Mouse (Mus musculus) liver, embryonic 13.5 days (tissue): ENCODE data around the gene Ick. TPM values are rescaled to one million over a fixed set of nuclear protein-coding genes. Genes with fewer than 3 reads are reported as not detected.

Source experiments
- ATAC-seq: fragments of 200-750 bp; cut with Nextera tagmentation; 2 replicates; pipeline ENCODE4 v1.8.0; 2017; ENCODE audit warnings: low read depth, mild to moderate bottlenecking, moderate number of reproducible peaks, moderate library complexity
- DNase-seq: peaks from one replicate; pipeline ENCODE4 v3.0.0; 2022
- H3K27ac ChIP-seq: fragments of 300-500 bp; sonication (generic); 2 replicates; pipeline ENCODE4 v1.5.1; 2015; ENCODE audit warnings: moderate library complexity, mild to moderate bottlenecking, inconsistent platforms
- H3K27me3 ChIP-seq: fragments of 300-500 bp; sonication (generic); 2 replicates; pipeline ENCODE4 v1.6.1; 2015; ENCODE audit warnings: mild to moderate bottlenecking, inconsistent platforms
- H3K36me3 ChIP-seq: fragments of 300-500 bp; sonication (generic); 2 replicates; pipeline ENCODE4 v1.6.1; 2015; ENCODE audit warnings: mild to moderate bottlenecking, inconsistent platforms
- H3K4me1 ChIP-seq: fragments of 300-500 bp; sonication (generic); replicated peaks from 2 replicates; pipeline ENCODE4 v1.6.1; 2015; ENCODE audit warnings: inconsistent platforms
- H3K4me2 ChIP-seq: fragments of 300-500 bp; sonication (generic); 2 replicates; pipeline ENCODE4 v1.6.1; 2015; ENCODE audit warnings: inconsistent platforms, mild to moderate bottlenecking, moderate library complexity
- H3K4me3 ChIP-seq: fragments of 300-500 bp; sonication (generic); replicated peaks from 2 replicates; pipeline ENCODE4 v1.5.1; 2015; ENCODE audit warnings: mild to moderate bottlenecking, inconsistent platforms
- H3K9ac ChIP-seq: fragments of 300-500 bp; sonication (generic); 2 replicates; pipeline ENCODE4 v1.6.1; 2015; ENCODE audit warnings: mild to moderate bottlenecking, inconsistent platforms
- H3K9me3 ChIP-seq: fragments of 300-500 bp; sonication (generic); replicated peaks from 2 replicates; pipeline ENCODE4 v1.6.1; 2016; ENCODE audit warnings: inconsistent platforms
- WGBS: fragments of 180-500 bp; shearing (Covaris S2); methylation state at CpG from one replicate; pipeline ENCODE4 v1.1.7; 2015; ENCODE audit not compliant: insufficient replicate concordance; 5-methylcytosine and 5-hydroxymethylcytosine counted together
- polyA plus RNA-seq: library from polyadenylated mRNA; unstranded; fragments of >200 nt; fragmentation: Nextera tagmentation; extraction: Ambion mirVana; gene quantifications from 2 replicates; pipeline ENCODE4 v1.2.1, GENCODE M21; 2015

The Ick gene
- polyA plus RNA-seq, 1 experiment from 2014 or later: 4.7 TPM

DNA sequence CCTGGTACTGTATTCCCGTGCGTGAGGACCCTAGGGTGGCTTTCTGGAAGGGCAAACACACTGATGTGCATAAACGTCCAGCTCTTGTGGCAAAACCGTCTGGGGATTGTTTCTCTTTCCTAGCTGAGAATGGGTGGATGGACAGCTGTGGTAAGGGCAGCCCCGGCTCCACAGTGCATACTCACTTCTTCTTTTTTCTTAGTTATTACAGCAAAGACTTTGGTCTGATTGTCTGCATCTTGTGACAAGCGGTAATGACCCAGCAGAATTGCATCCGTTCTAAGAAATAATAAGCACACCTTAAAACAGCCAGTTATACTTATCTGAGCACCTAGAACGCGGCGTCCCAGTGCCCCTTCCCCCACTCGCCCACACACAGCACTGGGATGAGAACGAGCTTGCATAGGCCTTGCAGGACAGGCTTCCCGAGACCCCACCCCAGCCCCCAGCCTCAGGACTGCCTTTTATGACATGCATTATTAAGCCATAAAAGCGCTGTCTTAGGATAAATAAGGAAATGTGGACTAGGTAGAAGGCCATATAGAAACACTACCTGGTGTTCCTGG lies 23.2 kb upstream of the Ick start:
- Histone ChIP-seq H3K36me3 (peaks cover 94% of the 10 kb centered on the region), H3K4me1 (no peaks in the 10 kb centered on the region), H3K9me3 (no peaks in the 10 kb centered on the region), H3K27ac (no peak overlapping the region), H3K4me3 (no peak overlapping the region), H3K27me3 (no peaks in the 10 kb centered on the region), H3K4me2 (no peak overlapping the region), H3K9ac (no peak overlapping the region)
- 73% methylated on average over 14 of the region's 14 CpGs for WGBS
- ATAC-seq (no peak), DNase-seq (no peak)

DNA sequence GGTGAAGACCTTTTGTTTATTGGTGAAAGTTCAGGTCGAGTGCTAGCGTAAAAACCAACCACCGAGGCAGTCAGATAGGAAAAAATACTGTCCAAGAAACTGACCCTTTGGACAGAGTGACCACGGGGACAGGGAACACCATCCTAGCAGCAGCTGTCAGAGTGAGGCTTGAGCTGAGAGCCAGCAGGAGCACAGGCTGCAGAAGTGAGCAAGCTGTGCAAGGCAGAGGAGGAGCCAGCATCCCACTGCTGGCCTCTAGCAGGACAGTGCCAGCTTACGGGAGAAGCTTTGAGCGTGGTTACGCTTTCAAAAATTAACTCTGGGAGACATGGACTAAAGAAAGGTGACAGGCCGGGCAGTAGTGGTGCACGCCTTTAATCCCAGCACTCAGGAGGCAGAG lies 21.2 kb upstream of the Ick start:
- WGBS: 91% methylated on average over 9 of the region's 9 CpGs
- H3K36me3 ChIP-seq: peaks cover 95% of the 10 kb centered on the region
- no peak overlapping the region for H3K4me3 ChIP-seq
- H3K9me3 ChIP-seq: no peaks in the 10 kb centered on the region
- no peak overlapping the region for H3K27ac ChIP-seq
- H3K27me3 ChIP-seq: no peaks in the 10 kb centered on the region
- DNase-seq: no peak
- no peak overlapping the region for H3K9ac ChIP-seq
- H3K4me1 ChIP-seq: no peaks in the 10 kb centered on the region
- ATAC-seq: no peak
- H3K4me2 ChIP-seq: no peak overlapping the region

DNA sequence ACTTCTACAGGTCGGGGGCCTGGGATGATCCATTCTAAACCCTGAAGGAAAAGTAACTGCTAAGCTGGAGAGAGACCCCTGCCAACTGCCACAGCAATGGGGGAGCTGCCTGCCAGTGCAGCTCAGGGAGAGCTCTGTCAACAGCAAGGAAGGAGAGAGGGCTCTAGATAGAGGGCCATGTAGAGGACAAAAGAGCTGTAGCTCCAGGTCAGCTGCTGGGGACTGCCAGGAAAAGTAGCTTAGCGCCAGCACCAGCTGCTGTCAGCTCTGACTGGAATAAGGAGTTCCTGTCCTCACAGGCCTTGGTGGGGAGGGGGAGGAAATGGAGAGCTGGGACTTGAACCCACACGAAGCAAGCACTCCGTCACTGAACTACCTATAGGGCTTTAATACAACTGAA lies 20.5 kb upstream of the Ick start:
- Histone ChIP-seq H3K36me3 (peaks cover 97% of the 10 kb centered on the region), H3K4me1 (no peaks in the 10 kb centered on the region), H3K27me3 (no peaks in the 10 kb centered on the region), H3K27ac (no peak overlapping the region), H3K9me3 (no peaks in the 10 kb centered on the region), H3K4me2 (no peak overlapping the region), H3K4me3 (no peak overlapping the region), H3K9ac (no peak overlapping the region)
- 74% methylated on average over 4 of the region's 4 CpGs for WGBS
- DNase-seq (no peak), ATAC-seq (no peak)

DNA sequence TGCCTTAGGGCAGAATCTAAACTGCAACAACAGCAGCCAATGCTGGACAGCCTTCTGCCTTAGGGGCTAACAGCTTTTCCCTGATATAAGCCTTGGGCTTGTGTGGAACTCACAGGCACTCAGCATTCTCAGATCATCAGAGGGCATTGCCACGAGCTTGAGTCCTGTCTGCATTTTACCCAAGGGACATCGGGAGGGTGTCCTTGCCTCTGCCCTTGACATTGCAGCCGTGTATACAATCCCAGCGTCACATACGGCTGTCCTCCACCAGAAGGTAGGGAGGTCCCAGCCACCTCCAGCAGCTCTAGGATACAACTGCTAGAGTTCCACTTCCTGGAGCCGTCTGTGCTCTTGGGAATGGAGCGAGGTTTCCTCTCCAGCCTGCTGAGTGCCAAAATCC lies 20.0 kb upstream of the Ick start:
- Histone ChIP-seq H3K9ac (no peak overlapping the region), H3K4me1 (no peaks in the 10 kb centered on the region), H3K9me3 (no peaks in the 10 kb centered on the region), H3K4me3 (no peak overlapping the region), H3K27me3 (no peaks in the 10 kb centered on the region), H3K36me3 (peaks cover 97% of the 10 kb centered on the region), H3K27ac (no peak overlapping the region), H3K4me2 (no peak overlapping the region)
- WGBS: 79% methylated on average over 7 of the region's 7 CpGs
- no peak for ATAC-seq
- DNase-seq: no peak

DNA sequence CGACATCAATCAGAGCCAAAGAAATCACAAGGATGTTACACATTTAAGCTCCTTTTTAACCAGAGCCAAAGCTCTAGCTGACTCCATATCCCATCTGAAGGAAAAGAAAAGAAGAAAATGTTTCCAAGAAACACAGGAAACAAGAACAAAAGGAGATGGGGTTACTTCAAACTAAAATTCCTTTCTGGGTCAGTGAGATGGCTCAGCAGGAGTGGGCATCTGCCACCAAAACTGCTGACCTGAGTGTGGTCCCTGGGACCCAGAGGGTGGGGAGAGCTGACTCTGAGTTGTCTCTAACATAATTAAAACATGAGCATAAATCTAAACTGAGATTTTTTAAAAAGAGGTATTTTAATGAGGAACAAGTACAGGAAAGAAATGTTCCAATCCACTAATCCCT lies 19.1 kb upstream of the Ick start:
- Histone ChIP-seq H3K9ac (no peak overlapping the region), H3K9me3 (no peaks in the 10 kb centered on the region), H3K36me3 (peaks cover 96% of the 10 kb centered on the region), H3K27ac (no peak overlapping the region), H3K4me1 (no peaks in the 10 kb centered on the region), H3K4me2 (no peak overlapping the region), H3K4me3 (no peak overlapping the region), H3K27me3 (no peaks in the 10 kb centered on the region)
- 93% methylated on average over 1 of the region's 1 CpGs for WGBS
- no peak for ATAC-seq
- DNase-seq: no peak

DNA sequence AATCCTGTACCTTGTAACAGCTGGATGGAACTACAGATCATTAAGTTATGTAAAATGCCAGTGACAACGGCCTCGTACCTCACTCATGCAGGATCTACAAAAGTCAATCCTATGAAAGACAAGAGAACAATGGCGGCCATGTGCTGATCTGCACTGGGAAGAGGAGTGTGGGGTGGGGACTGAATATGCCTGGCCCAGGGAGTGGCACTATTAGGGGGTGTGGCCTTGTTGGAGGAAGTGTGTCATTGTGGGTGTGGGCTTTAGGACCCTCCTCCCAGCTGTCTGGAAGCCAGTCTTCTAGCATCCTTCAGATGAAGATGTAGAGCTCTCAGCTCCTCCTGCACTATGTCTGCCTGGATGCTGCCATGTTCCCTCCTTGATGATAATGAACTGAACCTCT lies 18.4 kb upstream of the Ick start:
- no peak for DNase-seq
- H3K9ac ChIP-seq: no peak overlapping the region
- WGBS: 90% methylated on average over 3 of the region's 3 CpGs
- no peaks in the 10 kb centered on the region for H3K27me3 ChIP-seq
- H3K4me1 ChIP-seq: no peaks in the 10 kb centered on the region
- H3K4me2 ChIP-seq: no peak overlapping the region
- peak; percentile 37; the same call in 1 of the 2 replicates for ATAC-seq
- no peak overlapping the region for H3K4me3 ChIP-seq
- H3K36me3 ChIP-seq: peaks cover 96% of the 10 kb centered on the region
- H3K27ac ChIP-seq: no peak overlapping the region
- H3K9me3 ChIP-seq: no peaks in the 10 kb centered on the region

DNA sequence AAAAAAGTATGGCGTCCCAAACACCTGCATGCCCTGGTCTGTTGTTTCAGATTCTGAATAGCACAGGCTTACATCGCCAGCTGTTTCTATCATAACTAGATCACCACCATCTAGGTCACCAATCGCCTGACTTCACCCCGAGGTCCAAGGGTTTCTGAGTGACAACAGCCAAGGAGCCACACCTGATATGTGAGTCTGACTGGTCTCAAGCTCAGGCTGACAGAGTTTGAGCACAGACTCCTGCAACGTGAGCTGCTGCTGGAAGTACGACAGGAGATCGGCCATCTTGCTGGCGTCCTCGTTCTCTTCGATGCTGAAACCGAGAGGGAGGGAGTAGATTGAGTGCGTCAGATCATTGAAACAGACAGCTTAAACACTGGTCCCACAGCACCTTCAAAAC lies 13.3 kb upstream of the Ick start:
- peaks cover 7% of the 10 kb centered on the region for H3K9me3 ChIP-seq
- no peak for DNase-seq
- H3K27ac ChIP-seq: no peak overlapping the region
- no peak overlapping the region for H3K4me3 ChIP-seq
- ATAC-seq: no peak
- WGBS: 90% methylated on average over 12 of the region's 12 CpGs
- H3K9ac ChIP-seq: no peak overlapping the region
- no peak overlapping the region for H3K4me2 ChIP-seq
- H3K4me1 ChIP-seq: no peaks in the 10 kb centered on the region
- H3K36me3 ChIP-seq: peaks cover 96% of the 10 kb centered on the region
- H3K27me3 ChIP-seq: no peaks in the 10 kb centered on the region

DNA sequence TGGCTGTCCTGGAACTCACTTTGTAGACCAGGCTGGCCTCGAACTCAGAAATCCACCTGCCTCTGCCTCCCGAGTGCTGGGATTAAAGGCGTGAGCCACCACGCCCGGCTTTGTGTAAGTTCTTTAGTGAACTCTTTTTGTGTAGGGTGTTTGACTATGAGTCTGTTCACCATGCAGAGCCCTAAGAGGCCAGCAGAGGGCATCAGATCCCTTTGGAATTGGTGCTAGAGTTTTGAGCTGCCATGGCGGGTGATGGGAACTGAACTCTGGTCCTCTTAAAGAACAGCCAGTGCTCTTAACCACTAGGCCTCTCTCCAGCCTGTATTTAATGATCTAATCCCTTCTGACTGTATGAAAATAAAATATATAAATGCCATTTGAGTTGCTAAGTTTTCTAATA lies 12.6 kb upstream of the Ick start:
- Histone ChIP-seq H3K4me2 (no peak overlapping the region), H3K27me3 (no peaks in the 10 kb centered on the region), H3K36me3 (peaks cover 98% of the 10 kb centered on the region), H3K9ac (no peak overlapping the region), H3K9me3 (peaks cover 7% of the 10 kb centered on the region), H3K27ac (no peak overlapping the region), H3K4me3 (no peak overlapping the region), H3K4me1 (0 out of 2 replicates have a peak, but pooled peaks cover 6% of the 10 kb centered on the region)
- no peak for ATAC-seq
- 90% methylated on average over 6 of the region's 6 CpGs for WGBS
- DNase-seq: no peak

DNA sequence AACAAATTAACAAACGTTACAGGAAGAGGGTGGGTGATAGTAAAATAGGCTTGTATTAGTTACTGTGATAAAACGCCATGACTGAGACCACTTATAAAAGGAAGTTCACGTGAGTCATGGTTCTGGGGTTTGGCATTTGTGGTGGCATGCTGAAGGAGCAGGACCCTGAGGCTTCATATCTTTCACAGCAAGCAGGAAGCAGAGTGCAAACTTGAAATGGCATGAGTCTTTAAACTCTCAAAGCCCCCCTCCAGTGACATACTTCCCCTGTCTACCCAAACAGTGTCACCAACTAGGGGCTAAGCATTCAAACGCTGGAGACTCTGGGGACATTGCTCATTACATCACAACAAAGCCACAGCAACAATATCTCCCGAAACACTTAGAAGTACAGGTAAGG lies 8.0 kb upstream of the Ick start:
- Histone ChIP-seq H3K27me3 (no peaks in the 10 kb centered on the region), H3K4me1 (peaks cover 41% of the 10 kb centered on the region), H3K9me3 (peaks cover 7% of the 10 kb centered on the region), H3K27ac (peak overlapping the region; percentile 26), H3K4me3 (no peak overlapping the region), H3K36me3 (peaks cover 83% of the 10 kb centered on the region), H3K9ac (no peak overlapping the region), H3K4me2 (no peak overlapping the region)
- WGBS: 29% methylated on average over 5 of the region's 5 CpGs
- no peak for ATAC-seq
- DNase-seq: no peak

DNA sequence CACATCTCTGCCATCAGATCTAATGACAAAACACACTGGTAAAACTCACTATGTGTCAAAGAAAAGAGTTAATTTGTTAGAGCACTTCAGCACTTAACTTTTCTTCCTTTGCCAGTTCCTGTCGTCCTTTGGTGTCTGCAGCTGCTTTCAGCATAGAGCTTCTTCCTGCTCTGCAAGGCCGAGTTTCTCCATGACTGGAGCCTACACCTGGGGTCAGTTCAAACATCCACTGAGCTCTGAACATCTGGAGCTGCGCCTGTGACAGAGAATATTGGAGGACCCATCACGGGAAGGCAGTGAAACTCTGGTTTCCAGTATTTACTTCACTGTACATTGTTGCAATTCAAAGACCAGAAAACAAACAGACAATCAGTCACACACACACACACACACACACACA lies 7.6 kb upstream of the Ick start:
- Histone ChIP-seq H3K4me3 (no peak overlapping the region), H3K36me3 (peaks cover 79% of the 10 kb centered on the region), H3K9me3 (peaks cover 6% of the 10 kb centered on the region), H3K27ac (peak overlapping the region; percentile 26), H3K27me3 (no peaks in the 10 kb centered on the region), H3K4me2 (no peak overlapping the region), H3K9ac (no peak overlapping the region), H3K4me1 (peaks cover 46% of the 10 kb centered on the region)
- no peak for DNase-seq
- ATAC-seq: no peak
- 42% methylated on average over 4 of the region's 4 CpGs for WGBS

DNA sequence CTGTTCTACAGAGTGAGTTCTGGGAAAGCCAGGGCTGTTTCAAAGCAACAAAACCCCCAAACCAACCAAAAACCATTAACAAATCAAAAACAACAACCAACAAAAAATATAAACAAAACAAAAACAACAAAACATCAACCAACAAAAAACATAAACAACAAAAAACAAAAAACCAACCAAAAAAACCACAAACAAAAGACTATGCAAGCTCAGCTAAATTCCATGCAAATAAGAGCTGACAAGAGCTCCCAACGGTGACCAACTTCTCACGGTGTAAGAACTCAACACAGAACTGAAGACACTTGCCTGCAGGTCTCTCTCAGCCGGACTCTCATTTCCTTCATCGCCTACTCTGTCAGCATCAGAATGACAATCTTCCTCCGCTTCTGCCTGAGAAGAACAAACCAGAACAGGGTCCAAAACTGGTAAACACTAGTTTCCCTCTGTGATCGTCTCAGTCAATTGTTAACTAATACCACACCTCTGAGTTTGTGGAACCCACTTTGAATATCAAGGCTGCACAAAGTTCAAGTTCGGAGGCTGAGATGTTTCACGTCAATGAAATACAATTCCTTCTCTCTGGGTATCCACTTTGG lies 4.9 kb upstream of the Ick start:
- Histone ChIP-seq H3K4me1 (peaks cover 57% of the 10 kb centered on the region), H3K36me3 (peaks cover 56% of the 10 kb centered on the region), H3K9me3 (no peaks in the 10 kb centered on the region), H3K9ac (peak overlapping the region; percentile 100), H3K4me3 (peak overlapping the region; percentile 99), H3K27ac (peak overlapping the region; percentile 99), H3K4me2 (peak overlapping the region; percentile 96), H3K27me3 (no peaks in the 10 kb centered on the region)
- ATAC-seq: no peak
- WGBS: 75% methylated on average over 8 of the region's 8 CpGs
- DNase-seq: no peak

DNA sequence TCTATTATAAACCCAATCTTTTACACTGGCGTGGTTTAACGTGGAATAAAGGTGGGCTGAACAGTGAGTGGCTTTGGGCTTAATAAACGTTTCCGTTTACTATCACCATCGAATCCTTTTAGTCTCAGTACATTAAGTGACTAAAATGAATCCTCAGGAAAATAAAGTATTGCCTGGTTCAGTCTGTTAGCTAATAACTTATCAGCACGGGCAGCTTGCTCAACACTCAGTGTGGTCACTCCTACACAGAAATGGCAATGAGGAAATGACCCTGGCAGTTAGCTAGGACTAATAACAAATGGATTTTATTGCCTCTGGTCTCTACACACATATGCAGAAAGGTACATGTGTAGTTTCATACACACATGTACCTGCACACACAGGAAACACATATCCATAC lies 4.0 kb upstream of the Ick start:
- peak overlapping the region; percentile 99 for H3K4me3 ChIP-seq
- H3K4me2 ChIP-seq: peak overlapping the region; percentile 96
- no peaks in the 10 kb centered on the region for H3K27me3 ChIP-seq
- H3K27ac ChIP-seq: peak overlapping the region; percentile 99
- ATAC-seq (peak; percentile 34), DNase-seq (peak; percentile 43)
- 18% methylated on average over 6 of the region's 6 CpGs for WGBS
- peak overlapping the region; percentile 100 for H3K9ac ChIP-seq
- peaks cover 65% of the 10 kb centered on the region for H3K4me1 ChIP-seq
- H3K9me3 ChIP-seq: no peaks in the 10 kb centered on the region
- H3K36me3 ChIP-seq: peaks cover 47% of the 10 kb centered on the region
